Mouse (Mus musculus): ENCODE data around the gene Cela2a. TPM values are rescaled to one million over a fixed set of nuclear protein-coding genes. Genes with fewer than 3 reads are reported as not detected.

Cela2a gene
- polyA plus RNA-seq, 1 experiment from 2014 or later: 22.4 TPM

DNA sequence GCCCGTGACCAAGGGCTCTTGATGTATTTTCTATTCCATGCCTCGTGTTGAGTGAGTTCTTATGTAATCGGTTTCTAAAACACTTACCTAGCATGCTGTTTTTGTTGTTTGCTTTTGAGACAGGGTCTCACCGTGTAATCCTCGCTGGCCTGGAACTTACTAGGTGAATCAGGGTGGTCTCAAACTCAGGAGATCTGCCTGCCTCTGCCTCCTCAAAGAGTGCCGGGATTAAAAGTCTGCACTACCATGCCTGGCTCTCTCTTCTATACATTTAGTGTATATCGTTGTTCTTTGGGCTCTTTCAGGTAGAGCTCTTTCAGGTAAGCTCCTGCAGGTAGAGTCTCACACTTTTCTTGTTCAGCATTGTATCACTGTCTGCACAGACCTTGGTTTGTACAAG, 34.5 kb downstream of the Cela2a start:
- Histone ChIP-seq H3K27me3 (ENCODE audit: control insufficient read depth, insufficient read depth, low read length) (no peaks in the 10 kb centered on the region), H3K27ac (replicated peaks) (no peak overlapping the region), H3K4me3 (ENCODE audit: low read depth, low read length) (no peak overlapping the region), H3K9ac (ENCODE audit: low read length) (no peak overlapping the region), H3K4me1 (replicated peaks; ENCODE audit: control insufficient read depth, insufficient read depth) (0 out of 2 replicates have a peak, but pooled peaks cover 4% of the 10 kb centered on the region), H3K9me3 (ENCODE audit: control insufficient read depth, low read length) (no peaks in the 10 kb centered on the region), H3K4me2 (replicated peaks; ENCODE audit: low read depth) (no peak overlapping the region), H3K36me3 (ENCODE audit: control insufficient read depth, insufficient read depth, low read length) (no peaks in the 10 kb centered on the region)
- DNase-seq (ENCODE audit: low spot score) (no peak), ATAC-seq (ENCODE audit: low FRiP score, low TSS enrichment) (no peak)
- TF ChIP-seq CTCF (IDR thresholded peaks at IDR 0.05; ENCODE audit: low read depth): no peak
- TF ChIP-seq EP300 (optimal IDR thresholded peaks at IDR 0.05): no peak
- 89% methylated on average over 7 of the region's 7 CpGs for WGBS

DNA sequence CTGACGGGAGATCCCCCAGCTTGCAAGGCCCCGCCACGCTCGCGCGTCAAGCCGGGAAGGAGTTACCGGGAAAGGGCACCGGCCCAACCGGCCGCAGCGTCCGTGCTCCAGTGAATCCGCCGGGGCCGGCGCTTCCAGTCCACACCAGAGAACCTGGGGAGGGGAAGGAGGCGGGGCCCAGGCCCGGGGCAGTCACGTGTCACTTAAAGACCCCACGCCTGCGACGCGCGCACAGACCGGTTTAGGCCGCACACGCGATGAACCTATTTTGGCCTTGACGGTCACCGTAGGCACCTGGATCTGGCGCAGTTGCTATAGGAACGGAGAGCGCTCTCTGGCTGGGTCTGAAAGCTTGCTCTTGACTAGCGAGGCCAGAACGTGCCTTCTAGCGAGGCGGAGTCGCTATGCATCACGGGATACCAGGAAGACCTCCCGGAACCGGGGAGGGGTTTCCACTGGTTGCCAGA, 35.4 kb downstream of the Cela2a start, which contains the start of gene Dnajc16:
Gene Dnajc16 (minus strand): TSS at position 408 of the 467 bp plus-strand sequence.
- peak; percentile 98 for DNase-seq (ENCODE audit: low spot score)
- Histone ChIP-seq H3K9ac (ENCODE audit: low read length) (peak within 1 kb of the TSS; percentile 96), H3K4me3 (ENCODE audit: low read depth, low read length) (peak within 1 kb of the TSS; percentile 96), H3K4me1 (replicated peaks; ENCODE audit: control insufficient read depth, insufficient read depth) (0 out of 2 replicates have a peak, but pooled peaks cover 4% of the 10 kb centered on the region), H3K27me3 (ENCODE audit: control insufficient read depth, insufficient read depth, low read length) (no peaks in the 10 kb centered on the region), H3K27ac (replicated peaks) (peak within 1 kb of the TSS; percentile 90), H3K36me3 (ENCODE audit: control insufficient read depth, insufficient read depth, low read length) (no peaks in the 10 kb centered on the region; the same call in 1 of the 2 replicates), H3K9me3 (ENCODE audit: control insufficient read depth, low read length) (no peaks in the 10 kb centered on the region), H3K4me2 (replicated peaks; ENCODE audit: low read depth) (peak within 1 kb of the TSS; percentile 85)
- under 1% methylated on average over 42 of the region's 42 CpGs for WGBS
- TF ChIP-seq CTCF (IDR thresholded peaks at IDR 0.05; ENCODE audit: low read depth): peak; percentile 50
- TF ChIP-seq EP300 (optimal IDR thresholded peaks at IDR 0.05): no peak
- peak; percentile 90 for ATAC-seq (ENCODE audit: low FRiP score, low TSS enrichment)

DNA sequence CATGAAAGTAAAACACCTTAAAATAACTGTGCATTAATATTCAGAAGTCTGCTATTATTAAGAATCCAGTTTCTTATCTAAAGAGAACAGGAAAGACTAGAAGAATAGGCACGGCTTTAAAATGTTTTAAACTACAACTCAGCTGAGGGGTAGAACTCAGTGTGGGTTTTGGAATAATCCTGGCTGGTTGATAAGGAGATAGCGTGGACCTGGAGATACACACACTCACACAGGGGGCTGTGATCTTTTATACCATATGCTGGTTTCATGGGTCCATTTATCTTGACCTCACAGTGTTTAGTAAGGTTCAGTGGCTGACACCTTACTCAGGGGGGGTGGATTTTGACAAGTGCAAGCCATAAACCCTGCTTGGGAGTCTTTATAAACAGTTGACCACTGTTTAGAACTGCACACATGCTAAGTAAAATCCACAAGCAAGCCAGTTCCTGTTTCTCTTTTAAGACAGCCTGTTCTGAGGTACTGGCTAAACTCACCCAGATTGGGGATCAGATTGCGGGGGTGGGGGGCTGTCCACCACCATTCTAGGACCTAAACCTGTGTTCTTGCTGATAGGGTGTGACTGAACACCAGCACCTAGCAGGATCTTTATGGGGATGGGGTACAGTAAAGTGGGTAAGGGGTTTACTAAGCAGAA, 36.3 kb downstream of the Cela2a start:
- no peak for TF ChIP-seq CTCF (IDR thresholded peaks at IDR 0.05; ENCODE audit: low read depth)
- no peaks in the 10 kb centered on the region for H3K9me3 ChIP-seq (ENCODE audit: control insufficient read depth, low read length)
- H3K27me3 ChIP-seq (ENCODE audit: control insufficient read depth, insufficient read depth, low read length): no peaks in the 10 kb centered on the region
- 0 out of 2 replicates have a peak, but pooled peaks cover 4% of the 10 kb centered on the region for H3K4me1 ChIP-seq (replicated peaks; ENCODE audit: control insufficient read depth, insufficient read depth)
- WGBS: 31% methylated on average over 3 of the region's 3 CpGs
- DNase-seq (ENCODE audit: low spot score): peak; percentile 23
- no peak for ATAC-seq (ENCODE audit: low FRiP score, low TSS enrichment)
- H3K27ac ChIP-seq (replicated peaks): peak overlapping the region; percentile 90
- peak overlapping the region; percentile 96 for H3K4me3 ChIP-seq (ENCODE audit: low read depth, low read length)
- H3K9ac ChIP-seq (ENCODE audit: low read length): peak overlapping the region; percentile 96
- H3K4me2 ChIP-seq (replicated peaks; ENCODE audit: low read depth): peak overlapping the region; percentile 85
- no peaks in the 10 kb centered on the region; the same call in 1 of the 2 replicates for H3K36me3 ChIP-seq (ENCODE audit: control insufficient read depth, insufficient read depth, low read length)

DNA sequence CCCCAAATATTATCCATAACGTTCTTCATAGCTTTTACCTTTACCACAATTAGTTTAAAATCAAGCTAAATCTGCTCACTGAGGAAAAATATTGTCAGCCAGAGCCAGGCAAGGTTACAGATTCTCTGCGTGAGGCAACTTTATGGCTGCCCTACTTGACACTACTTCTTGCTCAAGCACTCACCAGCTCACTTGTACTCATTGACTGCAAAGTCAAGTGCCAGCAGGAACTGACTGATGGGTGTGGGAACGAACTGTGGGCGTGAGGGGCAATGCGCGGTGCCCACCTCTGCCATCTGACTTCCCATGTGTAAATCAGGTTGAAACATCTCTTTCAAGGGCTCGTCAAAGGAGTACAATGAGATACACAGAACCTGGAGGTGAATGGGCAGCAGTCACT, 38.5 kb downstream of the Cela2a start:
- TF ChIP-seq EP300 (optimal IDR thresholded peaks at IDR 0.05): no peak
- TF ChIP-seq CTCF (IDR thresholded peaks at IDR 0.05; ENCODE audit: low read depth): no peak
- Histone ChIP-seq H3K36me3 (ENCODE audit: control insufficient read depth, insufficient read depth, low read length) (peaks cover 10% of the 10 kb centered on the region), H3K4me3 (ENCODE audit: low read depth, low read length) (no peak overlapping the region), H3K27me3 (ENCODE audit: control insufficient read depth, insufficient read depth, low read length) (no peaks in the 10 kb centered on the region), H3K4me1 (replicated peaks; ENCODE audit: control insufficient read depth, insufficient read depth) (0 out of 2 replicates have a peak, but pooled peaks cover 4% of the 10 kb centered on the region), H3K4me2 (replicated peaks; ENCODE audit: low read depth) (no peak overlapping the region), H3K27ac (replicated peaks) (no peak overlapping the region), H3K9me3 (ENCODE audit: control insufficient read depth, low read length) (no peaks in the 10 kb centered on the region), H3K9ac (ENCODE audit: low read length) (no peak overlapping the region)
- WGBS: 90% methylated on average over 7 of the region's 7 CpGs
- DNase-seq (ENCODE audit: low spot score) (no peak), ATAC-seq (ENCODE audit: low FRiP score, low TSS enrichment) (no peak)

DNA sequence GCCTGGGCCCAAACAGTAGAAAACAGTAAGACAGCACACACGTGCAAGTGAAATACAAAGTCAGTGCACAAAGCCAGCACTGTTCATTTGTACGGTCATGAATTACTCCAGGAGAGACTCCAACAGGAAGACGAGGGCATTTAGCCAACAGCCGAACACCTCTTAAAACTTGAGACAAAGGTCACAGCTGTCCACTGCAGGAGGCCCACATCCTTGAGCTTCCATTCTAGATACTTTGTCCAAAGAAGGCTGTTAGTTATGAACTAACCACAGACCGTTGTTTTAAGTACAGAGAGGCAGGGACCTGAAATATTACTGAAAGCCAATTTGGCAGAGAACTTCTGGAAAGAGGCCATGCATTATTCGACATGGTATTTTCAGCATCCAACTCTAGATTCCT, 38.9 kb downstream of the Cela2a start:
- DNase-seq (ENCODE audit: low spot score): no peak
- no peak overlapping the region for H3K9ac ChIP-seq (ENCODE audit: low read length)
- H3K27ac ChIP-seq (replicated peaks): no peak overlapping the region; the same call in 1 of the 2 replicates
- 58% methylated on average over 6 of the region's 6 CpGs for WGBS
- 0 out of 2 replicates have a peak, but pooled peaks cover 4% of the 10 kb centered on the region for H3K4me1 ChIP-seq (replicated peaks; ENCODE audit: control insufficient read depth, insufficient read depth)
- no peak for ATAC-seq (ENCODE audit: low FRiP score, low TSS enrichment)
- no peak overlapping the region for H3K4me2 ChIP-seq (replicated peaks; ENCODE audit: low read depth)
- no peaks in the 10 kb centered on the region for H3K27me3 ChIP-seq (ENCODE audit: control insufficient read depth, insufficient read depth, low read length)
- H3K9me3 ChIP-seq (ENCODE audit: control insufficient read depth, low read length): no peaks in the 10 kb centered on the region
- no peak overlapping the region for H3K4me3 ChIP-seq (ENCODE audit: low read depth, low read length)
- H3K36me3 ChIP-seq (ENCODE audit: control insufficient read depth, insufficient read depth, low read length): peaks cover 11% of the 10 kb centered on the region
- TF ChIP-seq CTCF (IDR thresholded peaks at IDR 0.05; ENCODE audit: low read depth) (no peak), EP300 (optimal IDR thresholded peaks at IDR 0.05) (peak; percentile 43)

DNA sequence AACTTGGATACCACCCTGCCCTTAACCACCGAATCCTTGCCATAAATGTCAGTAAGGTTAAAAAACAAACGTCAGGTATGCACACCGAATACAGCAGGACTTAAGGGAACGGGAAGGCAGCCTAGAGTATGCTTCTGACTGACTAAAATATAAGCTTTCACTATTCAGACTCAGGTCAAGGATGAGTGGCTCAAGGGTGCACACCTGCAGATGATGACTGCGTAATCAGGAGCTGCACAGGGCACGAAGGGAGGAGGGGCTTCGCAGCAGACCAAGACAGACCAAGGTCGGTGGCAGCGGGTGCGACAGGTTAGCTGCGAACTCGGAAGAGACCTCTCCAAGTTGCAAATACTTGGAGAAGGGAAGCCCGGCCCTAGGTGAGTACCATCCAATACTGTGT, 39.8 kb downstream of the Cela2a start:
- 90% methylated on average over 13 of the region's 13 CpGs for WGBS
- DNase-seq (ENCODE audit: low spot score): no peak

More for the DNA sequence above, 39.8 kb downstream of the Cela2a start:
- Histone ChIP-seq H3K27ac (replicated peaks) (no peak overlapping the region), H3K4me3 (ENCODE audit: low read depth, low read length) (no peak overlapping the region), H3K9ac (ENCODE audit: low read length) (no peak overlapping the region), H3K36me3 (ENCODE audit: control insufficient read depth, insufficient read depth, low read length) (peaks cover 14% of the 10 kb centered on the region), H3K4me2 (replicated peaks; ENCODE audit: low read depth) (no peak overlapping the region), H3K9me3 (ENCODE audit: control insufficient read depth, low read length) (no peaks in the 10 kb centered on the region), H3K4me1 (replicated peaks; ENCODE audit: control insufficient read depth, insufficient read depth) (0 out of 2 replicates have a peak, but pooled peaks cover 4% of the 10 kb centered on the region), H3K27me3 (ENCODE audit: control insufficient read depth, insufficient read depth, low read length) (no peaks in the 10 kb centered on the region)
- no peak for TF ChIP-seq CTCF (IDR thresholded peaks at IDR 0.05; ENCODE audit: low read depth)
- no peak for TF ChIP-seq EP300 (optimal IDR thresholded peaks at IDR 0.05)
- ATAC-seq (ENCODE audit: low FRiP score, low TSS enrichment): no peak

All from stomach, postnatal 0 days (tissue).